Mouse (Mus musculus) heart, embryonic 16.5 days (tissue): ENCODE measurements around the gene Gnb1l. TPM values are rescaled to one million over a fixed set of nuclear protein-coding genes. Genes with fewer than 3 reads are reported as not detected.

Experiments used
- ATAC-seq: fragments of 200-750 bp; cut with Nextera tagmentation; replicated peaks from 2 replicates; pipeline ENCODE4 v1.8.0; 2017; ENCODE audit warnings: moderate number of reproducible peaks; ENCODE audit not compliant: insufficient read depth, low FRiP score; ENCODE audit errors: extremely low read depth
- H3K27ac ChIP-seq: fragments of 300-500 bp; sonication (generic); 2 replicates; pipeline ENCODE4 v1.5.1; 2014; ENCODE audit warnings: mild to moderate bottlenecking, low read length, control low read depth, moderate library complexity
- H3K27me3 ChIP-seq: fragments of 300-500 bp; sonication (generic); 2 replicates; pipeline ENCODE4 v1.6.1; 2014; ENCODE audit warnings: low read length, mixed read lengths; ENCODE audit not compliant: control insufficient read depth, insufficient read depth
- H3K36me3 ChIP-seq: fragments of 300-500 bp; sonication (generic); 2 replicates; pipeline ENCODE4 v1.6.1; 2014; ENCODE audit not compliant: control insufficient read depth, insufficient read depth
- H3K4me1 ChIP-seq: fragments of 300-500 bp; sonication (generic); 2 replicates; pipeline ENCODE4 v1.6.1; 2014; ENCODE audit warnings: low read length, mixed read lengths; ENCODE audit not compliant: control insufficient read depth, insufficient read depth
- H3K4me2 ChIP-seq: fragments of 300-500 bp; sonication (generic); 2 replicates; pipeline ENCODE4 v1.6.1; 2014; ENCODE audit warnings: low read depth, mild to moderate bottlenecking, control low read depth, low read length
- H3K4me3 ChIP-seq: fragments of 300-500 bp; sonication (generic); 2 replicates; pipeline ENCODE4 v1.5.1; 2014; ENCODE audit warnings: mild to moderate bottlenecking, control low read depth, low read length
- H3K9ac ChIP-seq: fragments of 300-500 bp; sonication (generic); 2 replicates; pipeline ENCODE4 v1.6.1; 2014; ENCODE audit warnings: low read length, control low read depth
- H3K9me3 ChIP-seq: fragments of 300-500 bp; sonication (generic); replicated peaks from 2 replicates; pipeline ENCODE4 v1.6.1; 2016; ENCODE audit warnings: low read length; ENCODE audit not compliant: control insufficient read depth
- WGBS: fragments of 180-500 bp; shearing (Covaris S2); extraction: QIAGEN DNeasy Blood & Tissue Kit; methylation state at CpG from one replicate; pipeline ENCODE4 v1.1.7; 2014; 5-methylcytosine and 5-hydroxymethylcytosine counted together
- polyA plus RNA-seq: library from polyadenylated mRNA; unstranded; fragments of >200 nt; fragmentation: Nextera tagmentation; extraction: Ambion mirVana; gene quantifications from 2 replicates; pipeline ENCODE4 v1.2.1, GENCODE M21; 2015

Gene Gnb1l
- polyA plus RNA-seq, 1 experiment from 2014 or later = 12.7 TPM

DNA sequence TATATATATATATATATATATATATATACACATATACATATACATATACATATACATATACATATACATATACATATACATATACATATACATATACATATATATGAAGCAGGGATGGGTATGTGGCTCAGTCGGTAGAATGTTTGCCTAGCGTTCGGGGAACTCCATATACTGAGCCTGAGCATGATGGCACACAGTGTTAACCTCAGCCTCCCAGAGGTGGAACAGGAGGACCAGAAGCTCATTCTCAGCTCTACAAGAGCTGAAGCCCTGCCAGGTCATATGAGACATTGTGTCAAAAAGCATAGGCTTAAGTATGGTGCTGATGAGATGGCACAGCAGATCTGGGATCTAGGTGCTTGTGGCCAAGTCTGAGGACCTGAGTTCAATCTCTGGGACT is 8.2 kb upstream of the Gnb1l start:
- Histone ChIP-seq H3K9me3 (no peaks in the 10 kb centered on the region), H3K4me2 (no peak overlapping the region), H3K4me3 (no peak overlapping the region), H3K36me3 (no peaks in the 10 kb centered on the region), H3K4me1 (no peaks in the 10 kb centered on the region), H3K9ac (no peak overlapping the region), H3K27ac (no peak overlapping the region), H3K27me3 (no peaks in the 10 kb centered on the region)
- 98% methylated on average over 3 of the region's 3 CpGs for WGBS
- no peak for ATAC-seq

DNA sequence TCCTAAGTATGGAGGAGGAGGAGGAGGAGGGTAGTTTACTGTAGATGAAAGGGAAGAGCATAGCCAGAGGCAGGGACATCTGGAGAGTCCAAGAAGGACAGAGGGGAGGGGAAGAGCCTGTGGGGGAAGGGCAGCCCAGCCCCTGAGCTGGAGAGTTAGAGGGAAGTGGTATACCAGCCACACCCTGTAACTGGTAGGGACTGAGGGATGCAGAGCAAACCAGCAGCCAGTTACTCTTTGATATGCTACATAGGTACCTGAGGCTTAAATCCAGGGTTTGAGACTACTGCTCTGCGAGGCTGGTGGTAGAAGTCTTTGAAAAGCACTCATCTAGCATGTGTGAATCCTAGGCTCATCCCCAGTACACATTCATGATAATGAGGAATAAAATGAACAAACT is 7.6 kb upstream of the Gnb1l start:
- Histone ChIP-seq H3K4me2 (no peak overlapping the region), H3K4me3 (no peak overlapping the region), H3K27ac (no peak overlapping the region), H3K27me3 (no peaks in the 10 kb centered on the region), H3K9me3 (no peaks in the 10 kb centered on the region), H3K4me1 (no peaks in the 10 kb centered on the region), H3K36me3 (no peaks in the 10 kb centered on the region), H3K9ac (no peak overlapping the region)
- no peak for ATAC-seq
- 64% methylated on average over 1 of the region's 1 CpGs for WGBS

- H3K4me1 ChIP-seq = peaks cover 12% of the 10 kb centered on the region
- peak overlapping the region; percentile 87 for H3K27ac ChIP-seq
- peak overlapping the region; percentile 94 for H3K9ac ChIP-seq
- H3K4me2 ChIP-seq = peak overlapping the region; percentile 98
- peak; percentile 56 for ATAC-seq
- H3K4me3 ChIP-seq = peak overlapping the region; percentile 94
- no peaks in the 10 kb centered on the region for H3K9me3 ChIP-seq
- 9% methylated on average over 6 of the region's 6 CpGs for WGBS
- H3K27me3 ChIP-seq = no peaks in the 10 kb centered on the region
- H3K36me3 ChIP-seq = peaks cover 12% of the 10 kb centered on the region; the same call in 1 of the 2 replicates
Observed at GRCm38 (mm10) chr16:18497865-18498515, 523 bp upstream of the Gnb1l start.

GRCm38 (mm10) chr16:18498996-18499395 is 483 bp downstream of the Gnb1l start:
- peak; percentile 38 for ATAC-seq
- Histone ChIP-seq H3K27me3 (no peaks in the 10 kb centered on the region), H3K4me3 (peak overlapping the region; percentile 94), H3K27ac (peak overlapping the region; percentile 67), H3K36me3 (peaks cover 12% of the 10 kb centered on the region; the same call in 1 of the 2 replicates), H3K4me1 (peaks cover 12% of the 10 kb centered on the region), H3K4me2 (peak overlapping the region; percentile 98), H3K9me3 (no peaks in the 10 kb centered on the region), H3K9ac (peak overlapping the region; percentile 94)
- WGBS = 1% methylated on average over 24 of the region's 24 CpGs

DNA sequence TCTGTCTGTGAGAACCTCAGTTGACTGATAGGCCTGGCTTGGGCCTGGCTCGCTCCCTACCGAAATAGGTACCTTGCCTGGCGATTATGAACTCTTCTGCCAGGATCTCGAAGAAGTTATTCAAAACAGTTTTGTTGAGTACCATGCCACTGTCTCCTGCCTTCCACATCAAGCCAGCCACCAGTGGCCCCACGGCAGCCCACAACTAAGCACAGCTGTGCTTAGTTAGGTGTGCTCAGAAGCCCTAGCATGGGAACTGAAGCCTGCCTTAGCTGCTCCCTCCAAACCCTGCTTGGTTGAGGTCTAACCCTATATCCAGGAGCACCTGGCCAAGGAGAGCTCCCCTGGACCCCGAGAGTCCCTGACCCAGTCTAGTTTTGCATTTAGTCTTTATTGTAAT is 3.0 kb downstream of the Gnb1l start:
- no peaks in the 10 kb centered on the region for H3K9me3 ChIP-seq
- no peak overlapping the region for H3K4me2 ChIP-seq
- H3K4me3 ChIP-seq = no peak overlapping the region
- no peak overlapping the region for H3K9ac ChIP-seq
- WGBS = 81% methylated on average over 6 of the region's 6 CpGs
- H3K27ac ChIP-seq = no peak overlapping the region
- H3K27me3 ChIP-seq = no peaks in the 10 kb centered on the region
- peaks cover 12% of the 10 kb centered on the region; the same call in 1 of the 2 replicates for H3K36me3 ChIP-seq
- peaks cover 12% of the 10 kb centered on the region for H3K4me1 ChIP-seq
- ATAC-seq = no peak

GRCm38 (mm10) chr16:18503566-18504342 is 5.2 kb downstream of the Gnb1l start:
- ATAC-seq = no peak

DNA sequence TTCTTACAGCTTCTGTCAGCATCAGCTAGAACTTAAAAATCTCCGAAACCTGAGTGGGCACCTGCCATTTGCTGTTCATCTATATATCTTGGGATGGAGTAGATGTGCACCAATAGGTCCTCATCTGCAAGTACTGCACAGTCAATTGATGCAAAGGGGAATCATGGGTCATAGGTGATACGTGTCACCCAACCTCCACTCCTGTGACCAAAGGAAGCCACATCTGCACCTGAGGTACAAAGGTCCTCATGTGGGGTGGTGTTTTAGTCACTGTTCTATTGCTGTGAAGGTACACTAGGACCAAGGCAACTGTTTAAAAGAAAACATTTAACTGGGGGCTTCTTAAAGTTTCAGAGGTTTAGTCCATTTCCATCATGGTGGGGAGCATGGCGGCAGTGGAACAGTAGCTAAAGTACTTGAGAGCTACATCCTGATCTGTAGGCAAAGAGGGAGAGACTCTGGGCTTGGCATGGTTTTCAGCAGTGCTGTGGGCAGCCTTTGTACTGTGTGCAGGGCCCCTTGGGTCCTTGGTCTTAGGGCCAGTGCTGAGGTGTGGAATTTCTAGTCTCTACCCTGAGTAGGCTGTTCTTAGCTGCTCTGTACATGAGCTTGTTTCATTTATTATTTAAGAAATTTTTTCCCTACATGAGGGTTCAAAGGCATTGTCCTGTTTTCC is 8.1 kb downstream of the Gnb1l start:
- peaks cover 5% of the 10 kb centered on the region for H3K4me1 ChIP-seq
- 93% methylated on average over 3 of the region's 3 CpGs for WGBS
- no peak overlapping the region for H3K27ac ChIP-seq
- H3K4me3 ChIP-seq = no peak overlapping the region
- peaks cover 6% of the 10 kb centered on the region; the same call in 1 of the 2 replicates for H3K36me3 ChIP-seq
- no peak overlapping the region for H3K4me2 ChIP-seq
- H3K9me3 ChIP-seq = no peaks in the 10 kb centered on the region
- H3K27me3 ChIP-seq = no peaks in the 10 kb centered on the region
- no peak for ATAC-seq
- H3K9ac ChIP-seq = no peak overlapping the region

More at GRCm38 (mm10) chr16:18503566-18504342, 5.2 kb downstream of the Gnb1l start:
- Histone ChIP-seq H3K36me3 (peaks cover 12% of the 10 kb centered on the region; the same call in 1 of the 2 replicates), H3K9ac (no peak overlapping the region), H3K27me3 (no peaks in the 10 kb centered on the region), H3K27ac (0 out of 2 replicates have a peak overlapping the region, but pooled peaks have one; percentile 9), H3K4me3 (no peak overlapping the region), H3K4me2 (no peak overlapping the region), H3K4me1 (peaks cover 10% of the 10 kb centered on the region), H3K9me3 (no peaks in the 10 kb centered on the region)
- 81% methylated on average over 14 of the region's 14 CpGs for WGBS

GRCm38 (mm10) chr16:18507200-18507549 is 8.7 kb downstream of the Gnb1l start:
- Histone ChIP-seq H3K4me1 (peaks cover 5% of the 10 kb centered on the region), H3K4me3 (no peak overlapping the region), H3K9me3 (no peaks in the 10 kb centered on the region), H3K36me3 (0 out of 2 replicates have a peak, but pooled peaks cover 3% of the 10 kb centered on the region), H3K9ac (no peak overlapping the region), H3K27me3 (no peaks in the 10 kb centered on the region), H3K4me2 (no peak overlapping the region), H3K27ac (no peak overlapping the region)
- WGBS = 50% methylated on average over 1 of the region's 1 CpGs
- ATAC-seq = no peak

- Histone ChIP-seq H3K9me3 (no peaks in the 10 kb centered on the region), H3K27ac (no peak overlapping the region), H3K27me3 (no peaks in the 10 kb centered on the region), H3K4me3 (no peak overlapping the region), H3K4me1 (peaks cover 5% of the 10 kb centered on the region), H3K36me3 (no peaks in the 10 kb centered on the region), H3K4me2 (no peak overlapping the region), H3K9ac (no peak overlapping the region)
- no peak for ATAC-seq
- 77% methylated on average over 5 of the region's 5 CpGs for WGBS
Observed at GRCm38 (mm10) chr16:18511741-18512140, 13.2 kb downstream of the Gnb1l start.
